Mouse (Mus musculus) CD8-positive naive resting alpha-beta T cell, adult 57 days (primary cell): Measurements from ENCODE around the gene Borcs6. TPM values are rescaled to one million over a fixed set of nuclear protein-coding genes. Genes with fewer than 3 reads are reported as not detected.

ENCODE experiments used
- total RNA-seq: library from RNA; stranded (reverse); gene quantifications from one replicate; pipeline ENCODE4 v1.2.4, GENCODE M21; 2023

The Borcs6 gene
- total RNA-seq: 10.6 TPM

DNA sequence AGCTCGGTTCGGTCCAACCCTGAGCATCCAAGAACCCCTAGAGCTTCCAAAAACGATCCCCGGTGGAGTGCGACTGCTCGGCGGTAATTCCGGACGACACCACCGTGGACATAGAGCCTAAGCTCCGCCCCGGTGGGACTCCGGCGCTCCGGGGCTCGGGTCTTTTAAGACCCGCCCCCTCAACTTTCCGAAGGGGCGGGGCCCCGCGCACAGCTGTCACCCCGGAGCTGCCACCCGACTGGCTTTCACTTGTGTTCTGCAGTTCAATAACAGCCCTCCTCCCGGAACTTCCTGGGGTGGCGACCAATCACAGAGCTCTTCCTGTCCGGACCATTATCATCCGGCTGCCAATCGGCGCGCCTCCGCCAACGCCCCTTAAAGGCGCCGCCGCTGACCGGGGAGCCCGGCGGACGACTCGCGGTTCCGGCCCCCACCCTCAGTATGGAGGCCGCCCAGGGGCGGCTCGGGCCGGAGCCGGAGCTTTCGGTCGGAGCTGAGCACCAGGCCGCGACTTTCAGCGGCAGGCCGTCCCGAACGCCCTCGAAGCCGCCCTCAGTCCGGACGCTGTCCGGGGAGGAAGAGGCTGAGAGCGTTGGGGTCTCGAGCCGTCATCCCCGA lies at the start of gene Borcs6:
Borcs6 (plus strand) TSS at position 361 of the 618 bp plus-strand sequence.

DNA sequence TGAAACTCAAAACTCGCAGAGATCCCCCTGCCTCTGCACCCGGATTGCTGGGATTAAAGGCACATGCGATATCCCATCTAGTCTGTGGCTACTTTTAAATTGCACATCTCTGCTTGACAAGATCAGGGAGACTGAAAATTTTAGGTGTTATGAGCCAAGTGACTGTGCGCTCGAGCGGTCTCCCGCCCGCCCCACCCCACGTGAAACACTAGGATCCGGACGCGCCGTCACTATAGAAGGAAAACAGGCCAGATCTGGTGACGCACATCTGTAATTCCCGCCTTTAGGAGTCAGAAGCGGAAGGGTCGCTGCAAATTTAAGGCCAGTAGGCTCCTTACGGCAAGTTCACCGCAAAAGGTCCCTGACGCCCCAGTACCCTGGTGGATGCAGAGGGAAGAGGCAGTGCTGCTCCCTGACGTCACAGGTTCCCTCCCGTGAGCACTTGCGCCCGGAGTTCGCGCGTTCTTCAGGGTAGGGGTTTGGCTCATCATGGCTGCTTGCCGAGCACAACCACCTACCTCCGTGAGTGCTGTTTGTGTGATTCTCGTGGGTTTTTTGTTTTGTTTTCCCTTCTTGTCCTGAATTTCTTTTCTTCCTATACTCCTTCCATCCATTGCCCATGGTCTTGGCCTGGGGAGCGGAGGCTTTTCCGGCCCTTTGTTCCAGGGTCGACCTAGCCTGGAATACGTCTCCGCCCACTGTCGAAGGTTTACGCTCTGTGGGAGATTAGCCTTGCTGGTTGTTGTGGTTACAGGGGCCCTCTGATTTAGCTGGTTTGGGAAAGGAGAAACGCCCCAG lies 43.7 kb upstream of the Borcs6 start, which contains the start of gene Ctc1:
Ctc1 (plus strand) TSS at position 268 of the 798 bp plus-strand sequence.

DNA sequence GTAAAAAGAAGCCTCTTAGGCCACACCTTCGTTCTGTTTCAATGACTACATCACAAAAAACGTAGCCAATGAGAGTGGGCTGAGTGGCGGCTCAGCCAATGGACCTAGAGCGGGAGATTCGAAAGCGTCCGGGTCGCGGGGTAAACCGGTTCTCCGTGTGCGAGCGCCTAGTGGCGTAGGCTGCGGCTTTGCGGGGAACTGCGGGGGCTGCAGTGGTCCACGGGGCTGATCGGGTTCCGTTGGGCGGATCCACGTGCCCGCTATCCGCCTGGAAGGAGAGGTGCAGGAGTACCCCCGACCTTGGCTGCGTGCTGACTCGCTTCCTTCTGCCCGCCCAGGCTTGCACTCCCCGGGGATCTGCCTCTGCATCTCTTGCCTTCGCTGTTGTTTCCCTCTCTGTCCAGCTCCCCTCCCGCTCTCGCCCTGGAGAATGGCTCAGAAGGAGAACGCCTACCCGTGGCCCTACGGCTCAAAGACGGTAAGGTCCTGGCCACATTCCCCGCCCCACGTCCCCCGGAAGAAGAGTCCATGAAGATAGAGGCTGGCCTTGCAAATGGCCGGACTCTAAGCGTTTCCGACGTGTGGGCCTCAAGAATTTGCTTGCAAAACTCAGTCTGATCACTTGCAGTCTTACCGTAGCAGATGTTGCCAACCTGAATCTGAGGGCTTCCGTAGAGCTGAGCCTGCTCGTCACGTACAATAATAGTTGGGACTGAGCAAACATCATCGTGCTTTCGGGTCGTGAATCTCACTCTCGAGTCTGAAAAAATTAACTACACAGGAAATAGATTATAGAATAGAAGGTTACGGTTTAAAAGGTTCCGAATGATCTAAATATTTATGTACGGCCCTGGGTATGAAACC lies 13.8 kb upstream of the Borcs6 start, which contains the start of gene Aurkb:
Aurkb (plus strand) TSS at position 117 of the 864 bp plus-strand sequence.

DNA sequence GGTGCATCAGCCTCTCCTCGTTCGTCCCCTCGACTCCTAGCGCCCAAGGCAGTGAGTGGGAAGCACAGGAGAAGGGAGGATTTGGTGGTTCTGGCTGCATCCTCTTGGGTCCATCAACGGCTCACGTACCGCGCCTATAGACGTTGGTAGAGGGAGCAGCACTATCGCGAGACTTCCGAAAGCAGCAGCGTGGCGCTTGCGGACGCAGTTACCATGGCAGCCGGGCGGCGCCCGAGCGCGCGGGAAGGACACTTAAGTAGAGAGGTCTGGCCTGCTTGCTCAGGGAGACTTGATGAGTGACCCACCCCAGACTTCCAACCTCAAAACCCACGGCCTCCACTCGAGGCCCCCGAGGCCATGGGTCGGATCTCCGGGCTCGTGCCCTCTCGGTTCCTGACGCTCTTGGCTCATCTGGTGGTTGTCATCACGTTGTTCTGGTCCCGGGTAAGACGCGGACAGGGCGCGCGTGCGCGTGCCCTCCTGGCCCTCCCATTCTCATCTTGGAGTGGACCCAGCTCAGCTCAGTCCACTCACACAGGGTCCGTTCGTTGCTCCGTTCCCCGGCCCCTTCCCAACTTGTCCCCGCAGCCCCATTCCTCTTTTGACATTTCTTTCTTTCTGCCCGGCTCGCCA lies 11.2 kb downstream of the Borcs6 start, which contains the start of gene Tmem107:
Tmem107 (plus strand) TSS at position 217 of the 633 bp plus-strand sequence.

DNA sequence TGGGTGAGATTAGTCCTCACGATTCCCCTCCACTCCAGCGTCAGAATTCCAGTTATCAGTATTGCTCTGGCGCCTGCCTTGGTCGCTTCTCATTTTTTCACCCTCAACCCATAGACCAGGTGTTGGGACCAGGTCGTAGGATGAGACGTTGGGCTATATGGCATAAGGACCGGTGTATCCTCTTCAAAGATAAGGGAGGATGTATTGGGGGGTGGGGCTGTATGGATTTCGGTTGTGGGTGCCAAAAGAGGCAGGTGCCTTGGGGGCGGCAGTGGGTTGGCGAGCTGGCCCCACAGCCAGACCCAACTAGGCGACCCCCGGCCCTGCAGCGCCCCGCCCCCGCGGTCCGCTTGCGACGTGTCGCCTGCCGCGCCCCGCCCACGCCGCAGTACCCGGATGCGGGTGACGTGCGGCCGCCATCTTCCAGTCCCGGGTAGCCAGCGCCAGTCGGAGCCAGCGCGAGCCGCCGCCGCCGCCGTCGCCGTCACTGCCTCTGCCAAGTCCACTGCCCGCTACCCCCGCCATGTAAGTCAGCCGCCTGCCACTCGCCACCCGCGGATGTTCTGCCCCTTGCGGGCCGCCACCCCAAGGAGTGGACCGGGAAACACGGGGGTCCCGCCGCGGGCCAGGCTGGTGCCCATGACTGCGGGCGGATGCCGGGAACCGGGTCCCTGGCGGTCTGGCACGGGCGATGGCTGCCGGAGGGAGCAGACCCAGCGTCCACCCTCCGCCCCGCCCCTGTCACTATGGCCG lies 28.8 kb downstream of the Borcs6 start, which contains the start of gene Vamp2:
Vamp2 (plus strand) TSS at position 388 of the 753 bp plus-strand sequence.

DNA sequence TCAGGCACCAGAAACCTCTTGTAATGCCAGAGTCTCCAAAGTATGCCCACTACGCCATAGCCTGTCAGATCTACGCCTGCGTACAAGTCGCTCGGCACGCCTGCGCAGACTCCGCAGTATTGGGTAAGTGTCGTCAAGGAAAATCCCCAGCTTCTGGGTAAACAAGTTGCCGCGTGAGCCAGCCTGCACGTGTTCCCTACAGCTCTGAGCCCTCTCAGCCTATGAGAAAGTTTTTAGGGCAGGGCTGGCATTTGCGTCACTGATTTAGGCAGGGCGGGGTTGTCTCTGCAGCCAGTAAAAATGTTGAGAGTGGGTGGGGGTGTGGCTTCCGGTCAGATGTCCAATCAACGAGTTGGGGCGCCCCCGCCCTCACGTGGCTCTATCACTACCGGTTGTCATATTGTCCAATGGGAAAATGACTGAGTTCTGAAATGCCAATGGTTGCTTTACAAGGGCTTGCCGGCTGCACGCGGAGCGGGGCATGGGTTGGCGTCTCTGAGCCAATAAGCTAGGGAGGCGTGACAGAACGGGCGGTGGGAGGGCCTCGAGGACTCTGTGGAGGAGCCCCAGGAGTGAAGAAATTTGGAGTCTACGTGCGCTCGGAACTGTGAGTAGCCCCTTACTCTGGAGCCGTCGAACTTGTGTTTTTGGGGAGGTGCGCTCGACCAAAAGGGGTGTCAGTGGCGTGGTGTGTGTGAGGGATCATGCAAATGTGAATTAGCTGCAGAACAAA lies 35.3 kb downstream of the Borcs6 start, which contains the start of gene Per1:
Per1 (plus strand) TSS at position 521 of the 733 bp plus-strand sequence.

Other genes starting within 250 kb of the Borcs6 start
- 74.7 TPM for gene Ndel1, start 187.9 kb upstream of the Borcs6 start, total RNA-seq
- not detected for gene Rnf222, start 171.2 kb upstream of the Borcs6 start, total RNA-seq
- 3,156 TPM for gene Rpl26, start 158.1 kb upstream of the Borcs6 start, total RNA-seq
- not detected for gene Odf4, start 132.6 kb upstream of the Borcs6 start, total RNA-seq
- not detected for gene Arhgef15, start 102.2 kb upstream of the Borcs6 start, total RNA-seq
- 1.9 TPM for gene Slc25a35, start 91.6 kb upstream of the Borcs6 start, total RNA-seq
- gene Rangrf, start 84.5 kb upstream of the Borcs6 start, total RNA-seq: 10.7 TPM
- gene Pfas, start 51.3 kb upstream of the Borcs6 start, total RNA-seq: 28.8 TPM
- 22.0 TPM for gene Ctc1, start 43.8 kb upstream of the Borcs6 start, total RNA-seq
- 1.1 TPM for gene Aurkb, start 14.1 kb upstream of the Borcs6 start, total RNA-seq
- 3.6 TPM for gene Tmem107, start 11.1 kb downstream of the Borcs6 start, total RNA-seq
- gene Vamp2, start 28.8 kb downstream of the Borcs6 start, total RNA-seq: 328 TPM
- gene Per1, start 35.5 kb downstream of the Borcs6 start, total RNA-seq: 415 TPM
- not detected for gene Hes7, start 60.7 kb downstream of the Borcs6 start, total RNA-seq
- not detected for gene 9130213A22Rik, start 62.9 kb downstream of the Borcs6 start, total RNA-seq
- gene Aloxe3, start 66.2 kb downstream of the Borcs6 start, total RNA-seq: 0.40 TPM
- not detected for gene Alox12b, start 97.3 kb downstream of the Borcs6 start, total RNA-seq
- not detected for gene Alox8, start 138.1 kb downstream of the Borcs6 start, total RNA-seq
- not detected for gene Gucy2e, start 177.3 kb downstream of the Borcs6 start, total RNA-seq